Mouse (Mus musculus): ENCODE measurements at regions not wholly inside any gene's neighbourhood (a gene's known extent, or its start where the extent isn't known, plus 50 kb on each side); places are given as distances from the start of the nearest gene placed in this dataset.

GRCm38 (mm10) chr1:94753523-94753922 lies 559.9 kb upstream of the Fam174a start:
- TF ChIP-seq CTCF (IDR thresholded peaks at IDR 0.05; ENCODE audit: borderline replicate concordance, extremely low read depth, insufficient read depth, insufficient read length) (no peak), POLR2A (IDR thresholded peaks at IDR 0.05; ENCODE audit: borderline replicate concordance, extremely low read depth, insufficient read depth, insufficient read length, poor library complexity, severe bottlenecking) (no peak)

Data from brain, embryonic 14.5 days (tissue).